Comparison of ENCODE assay signal across 8 mouse cellular contexts in the genomic region with DNA sequence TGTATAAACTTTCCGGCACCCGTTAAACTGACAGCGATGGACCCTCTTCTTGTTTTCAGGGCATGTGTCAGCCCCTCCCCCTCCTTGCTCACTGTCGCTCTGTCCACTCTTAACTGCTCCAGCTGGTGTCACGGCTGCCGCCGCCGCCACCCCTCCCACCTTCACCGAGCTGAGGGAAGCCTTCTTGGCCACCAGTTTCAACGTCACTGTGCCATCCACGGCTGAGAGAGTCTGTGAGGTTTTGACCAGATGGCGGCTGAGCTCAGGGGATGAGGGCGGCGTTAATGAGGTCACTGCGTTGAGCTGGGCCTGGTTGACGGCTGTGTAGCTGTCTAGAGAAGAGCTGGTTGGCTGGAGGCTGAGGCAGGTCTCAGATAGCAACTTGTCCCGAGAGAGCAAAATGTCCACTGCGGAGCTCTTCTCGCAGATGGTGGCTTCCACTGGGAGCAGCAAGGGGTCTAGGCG. TPM values are rescaled to one million over a fixed set of nuclear protein-coding genes. Genes with fewer than 3 reads are reported as not detected.
DNase-seq lines count a peak whose midpoint lies in the region; ATAC-seq and TF ChIP-seq lines count a peak whose summit lies in the region.

No protein-coding gene starts in this region.

- no peak for TF ChIP-seq CTCF in E14TG2a.4 (conservative IDR thresholded peaks at IDR 0.05; ENCODE audit: low read length)

- WGBS in hindbrain, embryonic 15.5 days = 63% methylated on average over 20 of the region's 20 CpGs

- H3K27ac ChIP-seq in hindbrain, embryonic 15.5 days (replicated peaks) = no peak overlapping the region

- H3K4me3 ChIP-seq in E14TG2a.4 (replicated peaks; ENCODE audit: low read length) = peak overlapping the region; percentile 54
- H3K4me3 ChIP-seq in hindbrain, embryonic 15.5 days = no peak overlapping the region

- peaks cover 26% of the 10 kb centered on the region for H3K9me3 ChIP-seq in E14TG2a.4 (ENCODE audit: low read length)
- H3K9me3 ChIP-seq in hindbrain, embryonic 15.5 days = no peaks in the 10 kb centered on the region

- H3K36me3 ChIP-seq in E14TG2a.4 (ENCODE audit: insufficient read depth, low read length) = peaks cover 31% of the 10 kb centered on the region; the same call in 1 of the 2 replicates
- peaks cover 15% of the 10 kb centered on the region for H3K36me3 ChIP-seq in hindbrain, embryonic 15.5 days

- no peak overlapping the region for H3K4me2 ChIP-seq in hindbrain, embryonic 15.5 days

- H3K27me3 ChIP-seq in E14TG2a.4 (ENCODE audit: insufficient read depth, low read length) = no peaks in the 10 kb centered on the region
- H3K27me3 ChIP-seq in hindbrain, embryonic 15.5 days = no peaks in the 10 kb centered on the region

- peaks cover 14% of the 10 kb centered on the region for H3K4me1 ChIP-seq in E14TG2a.4 (replicated peaks; ENCODE audit: low read depth, low read length)
- peaks cover 54% of the 10 kb centered on the region for H3K4me1 ChIP-seq in hindbrain, embryonic 15.5 days (replicated peaks)

- peak; percentile 33 for ATAC-seq in frontal cortex, adult (ENCODE audit: low TSS enrichment)
- ATAC-seq in hindbrain, embryonic 15.5 days (ENCODE audit: low FRiP score, low read depth) = peak; percentile 49

- DNase-seq in frontal cortex, postnatal 36 days (ENCODE audit: low spot score in 2 of 2) = no peak
- peak; percentile 86 to 87 for DNase-seq in cerebellum, postnatal 36 days
- DNase-seq in retina, adult 2 months (ENCODE audit: low read depth, low spot score) = peak; percentile 34
- no peak for DNase-seq in ovary, postnatal 10 days (ENCODE audit: low spot score)
- no peak for DNase-seq in layer of hippocampus, adult 18-20 months (ENCODE audit: low spot score in 2 of 2)

- H3K9ac ChIP-seq in hindbrain, embryonic 15.5 days = no peak overlapping the region

RNA-seq across cellular contexts. Expression of a gene that starts 43.3 kb away (rescaled TPM):
- polyA plus RNA-seq in hindbrain, embryonic 15.5 days (2015; fragmentation: Nextera tagmentation; extraction: Ambion mirVana) = 109 and 117 TPM in 2 replicates
- total RNA-seq in layer of hippocampus, adult 18-20 months (2021) = 10 to 100 TPM; 23.6 to 25.4 TPM

Comparison
In these comparisons a context has a peak if more than half of its experiments do, and no peak if none do; other contexts are left out.
1. DNase-seq: peak in cerebellum, postnatal 36 days (2 of 2) and retina, adult 2 months (single experiment); none in frontal cortex, postnatal 36 days (0 of 2), ovary, postnatal 10 days (single experiment) and layer of hippocampus, adult 18-20 months (0 of 2).